Mouse (Mus musculus): ENCODE data around the gene Epb41l4b. TPM values are rescaled to one million over a fixed set of nuclear protein-coding genes. Genes with fewer than 3 reads are reported as not detected.

Epb41l4b gene
- polyA plus RNA-seq, 1 experiment from 2014 or later, result 3.1 TPM

GRCm38 (mm10) chr4:57111411-57111810 lies 31.8 kb downstream of the Epb41l4b start:
- Histone ChIP-seq H3K4me1 (ENCODE audit: control insufficient read depth, insufficient read depth, low read length) (peaks cover 7% of the 10 kb centered on the region; the same call in 1 of the 2 replicates), H3K9me3 (replicated peaks; ENCODE audit: control insufficient read depth, low read length, poor library complexity, severe bottlenecking) (no peaks in the 10 kb centered on the region), H3K27ac (ENCODE audit: low read length) (no peak overlapping the region), H3K4me2 (ENCODE audit: low read length) (no peak overlapping the region), H3K4me3 (ENCODE audit: low read depth, low read length) (no peak overlapping the region), H3K27me3 (ENCODE audit: control insufficient read depth, insufficient read depth, low read depth, low read length) (no peaks in the 10 kb centered on the region), H3K36me3 (ENCODE audit: control insufficient read depth, insufficient read depth, low read length) (no peaks in the 10 kb centered on the region), H3K9ac (ENCODE audit: low read depth, low read length) (no peak overlapping the region)
- WGBS, result 90% methylated on average over 4 of the region's 4 CpGs
- no peak for ATAC-seq

DNA sequence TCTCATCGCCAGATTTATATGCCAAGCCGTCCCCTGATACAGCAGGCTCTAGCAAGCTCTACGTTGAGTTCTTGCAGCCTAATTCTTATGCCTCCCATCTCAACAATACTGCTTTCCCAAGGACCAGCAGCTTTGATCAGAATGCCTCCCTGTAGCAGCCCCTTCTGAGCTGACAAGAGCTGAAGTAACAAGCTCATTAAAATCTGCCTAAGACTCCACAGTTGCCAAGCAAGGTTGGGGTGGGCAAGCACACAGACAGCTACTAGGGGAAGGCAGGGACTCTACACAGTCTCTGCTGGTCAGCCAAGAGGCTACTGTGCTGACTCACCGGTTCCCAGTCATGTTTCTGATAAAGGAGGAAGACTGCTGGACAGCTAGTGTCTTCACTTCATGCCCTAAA lies 33.7 kb downstream of the Epb41l4b start:
- peaks cover 4% of the 10 kb centered on the region for H3K4me1 ChIP-seq (ENCODE audit: control insufficient read depth, insufficient read depth, low read length)
- ATAC-seq, result peak; percentile 61
- H3K36me3 ChIP-seq (ENCODE audit: control insufficient read depth, insufficient read depth, low read length), result no peaks in the 10 kb centered on the region
- H3K9me3 ChIP-seq (replicated peaks; ENCODE audit: control insufficient read depth, low read length, poor library complexity, severe bottlenecking), result no peaks in the 10 kb centered on the region
- no peak overlapping the region for H3K9ac ChIP-seq (ENCODE audit: low read depth, low read length)
- 50% methylated on average over 4 of the region's 4 CpGs for WGBS
- no peak overlapping the region for H3K4me2 ChIP-seq (ENCODE audit: low read length)
- no peaks in the 10 kb centered on the region for H3K27me3 ChIP-seq (ENCODE audit: control insufficient read depth, insufficient read depth, low read depth, low read length)
- H3K27ac ChIP-seq (ENCODE audit: low read length), result peak overlapping the region; percentile 2; the same call in 1 of the 2 replicates
- H3K4me3 ChIP-seq (ENCODE audit: low read depth, low read length), result no peak overlapping the region

DNA sequence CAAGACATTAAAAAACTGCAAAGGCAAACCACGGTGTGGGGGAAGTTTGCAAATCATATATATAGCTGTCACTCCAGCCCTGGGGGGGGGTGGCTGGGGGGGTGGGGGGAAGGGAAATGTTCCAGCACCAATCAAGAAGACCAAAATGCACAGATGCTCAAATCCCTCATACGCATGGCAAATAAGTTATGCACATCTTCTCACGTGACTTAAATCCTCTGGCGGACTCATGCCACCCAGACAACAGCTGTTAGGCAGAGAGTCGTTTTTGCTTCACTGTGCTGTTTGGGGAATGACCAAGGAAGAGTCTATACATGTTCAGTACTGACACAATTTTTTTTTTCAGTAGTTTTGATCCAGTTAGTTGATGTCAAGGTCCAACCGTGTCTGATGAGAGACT lies 37.9 kb downstream of the Epb41l4b start:
- peaks cover 4% of the 10 kb centered on the region for H3K4me1 ChIP-seq (ENCODE audit: control insufficient read depth, insufficient read depth, low read length)
- ATAC-seq, result no peak
- H3K9ac ChIP-seq (ENCODE audit: low read depth, low read length), result no peak overlapping the region
- peaks cover 3% of the 10 kb centered on the region; the same call in 1 of the 2 replicates for H3K36me3 ChIP-seq (ENCODE audit: control insufficient read depth, insufficient read depth, low read length)
- no peak overlapping the region for H3K27ac ChIP-seq (ENCODE audit: low read length)
- H3K27me3 ChIP-seq (ENCODE audit: control insufficient read depth, insufficient read depth, low read depth, low read length), result no peaks in the 10 kb centered on the region
- H3K4me2 ChIP-seq (ENCODE audit: low read length), result no peak overlapping the region
- no peaks in the 10 kb centered on the region for H3K9me3 ChIP-seq (replicated peaks; ENCODE audit: control insufficient read depth, low read length, poor library complexity, severe bottlenecking)
- 54% methylated on average over 6 of the region's 6 CpGs for WGBS
- H3K4me3 ChIP-seq (ENCODE audit: low read depth, low read length), result no peak overlapping the region

- Histone ChIP-seq H3K36me3 (ENCODE audit: control insufficient read depth, insufficient read depth, low read length) (peaks cover 3% of the 10 kb centered on the region; the same call in 1 of the 2 replicates), H3K4me1 (ENCODE audit: control insufficient read depth, insufficient read depth, low read length) (no peaks in the 10 kb centered on the region; the same call in 1 of the 2 replicates), H3K9ac (ENCODE audit: low read depth, low read length) (no peak overlapping the region), H3K4me3 (ENCODE audit: low read depth, low read length) (no peak overlapping the region), H3K9me3 (replicated peaks; ENCODE audit: control insufficient read depth, low read length, poor library complexity, severe bottlenecking) (no peaks in the 10 kb centered on the region), H3K27ac (ENCODE audit: low read length) (no peak overlapping the region), H3K4me2 (ENCODE audit: low read length) (no peak overlapping the region), H3K27me3 (ENCODE audit: control insufficient read depth, insufficient read depth, low read depth, low read length) (no peaks in the 10 kb centered on the region)
- ATAC-seq, result no peak
- 31% methylated on average over 4 of the region's 5 CpGs for WGBS
Measured at GRCm38 (mm10) chr4:57103830-57104229, 39.4 kb downstream of the Epb41l4b start.

DNA sequence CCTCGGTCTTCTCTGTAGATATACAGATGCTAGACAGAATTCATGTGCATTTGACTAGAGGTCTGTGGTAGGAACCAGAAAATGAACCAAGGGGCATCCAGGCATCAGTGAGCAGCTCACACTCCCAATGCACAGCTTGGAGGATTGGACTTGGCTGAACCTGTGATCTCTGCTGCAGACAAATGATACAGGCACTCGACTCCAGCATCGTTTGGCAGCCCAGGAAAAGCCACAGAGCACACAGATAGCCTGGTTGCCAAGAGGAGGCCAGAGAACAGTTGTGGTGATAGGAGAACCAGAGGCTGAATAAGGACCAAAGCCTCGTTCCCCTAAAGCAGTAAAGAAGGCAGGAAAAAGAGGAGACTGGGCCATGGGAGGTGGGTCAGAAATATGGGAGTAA lies 42.1 kb downstream of the Epb41l4b start:
- Histone ChIP-seq H3K9me3 (replicated peaks; ENCODE audit: control insufficient read depth, low read length, poor library complexity, severe bottlenecking) (no peaks in the 10 kb centered on the region), H3K27me3 (ENCODE audit: control insufficient read depth, insufficient read depth, low read depth, low read length) (no peaks in the 10 kb centered on the region), H3K27ac (ENCODE audit: low read length) (no peak overlapping the region), H3K4me1 (ENCODE audit: control insufficient read depth, insufficient read depth, low read length) (peaks cover 2% of the 10 kb centered on the region; the same call in 1 of the 2 replicates), H3K36me3 (ENCODE audit: control insufficient read depth, insufficient read depth, low read length) (peaks cover 3% of the 10 kb centered on the region; the same call in 1 of the 2 replicates), H3K4me3 (ENCODE audit: low read depth, low read length) (no peak overlapping the region), H3K4me2 (ENCODE audit: low read length) (no peak overlapping the region), H3K9ac (ENCODE audit: low read depth, low read length) (no peak overlapping the region)
- WGBS, result 77% methylated on average over 4 of the region's 4 CpGs
- ATAC-seq, result no peak

DNA sequence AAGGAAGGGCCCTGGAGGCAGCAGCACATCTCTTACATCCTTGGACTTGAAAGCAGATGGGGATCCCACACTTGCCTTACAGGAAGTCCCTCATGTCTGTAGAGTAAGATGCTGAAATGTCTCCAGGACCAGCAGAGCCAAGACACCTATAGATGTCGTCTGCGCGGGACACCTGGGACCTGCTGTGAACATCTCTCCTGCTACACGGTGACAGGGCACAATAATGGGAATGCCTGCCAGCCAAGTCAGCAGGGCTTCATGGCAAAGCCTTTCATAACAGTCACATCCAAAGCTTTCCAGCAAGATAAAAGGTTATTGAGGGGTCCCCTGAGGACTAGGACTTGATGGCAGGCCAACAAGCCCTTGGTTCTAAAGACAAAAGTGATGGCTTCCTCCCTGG lies 45.8 kb downstream of the Epb41l4b start:
- no peak overlapping the region for H3K9ac ChIP-seq (ENCODE audit: low read depth, low read length)
- no peak overlapping the region for H3K4me3 ChIP-seq (ENCODE audit: low read depth, low read length)
- peaks cover 9% of the 10 kb centered on the region for H3K4me1 ChIP-seq (ENCODE audit: control insufficient read depth, insufficient read depth, low read length)
- ATAC-seq, result no peak
- H3K36me3 ChIP-seq (ENCODE audit: control insufficient read depth, insufficient read depth, low read length), result peaks cover 3% of the 10 kb centered on the region; the same call in 1 of the 2 replicates
- H3K9me3 ChIP-seq (replicated peaks; ENCODE audit: control insufficient read depth, low read length, poor library complexity, severe bottlenecking), result no peaks in the 10 kb centered on the region
- 88% methylated on average over 4 of the region's 4 CpGs for WGBS
- no peaks in the 10 kb centered on the region for H3K27me3 ChIP-seq (ENCODE audit: control insufficient read depth, insufficient read depth, low read depth, low read length)
- H3K27ac ChIP-seq (ENCODE audit: low read length), result no peak overlapping the region
- H3K4me2 ChIP-seq (ENCODE audit: low read length), result no peak overlapping the region

DNA sequence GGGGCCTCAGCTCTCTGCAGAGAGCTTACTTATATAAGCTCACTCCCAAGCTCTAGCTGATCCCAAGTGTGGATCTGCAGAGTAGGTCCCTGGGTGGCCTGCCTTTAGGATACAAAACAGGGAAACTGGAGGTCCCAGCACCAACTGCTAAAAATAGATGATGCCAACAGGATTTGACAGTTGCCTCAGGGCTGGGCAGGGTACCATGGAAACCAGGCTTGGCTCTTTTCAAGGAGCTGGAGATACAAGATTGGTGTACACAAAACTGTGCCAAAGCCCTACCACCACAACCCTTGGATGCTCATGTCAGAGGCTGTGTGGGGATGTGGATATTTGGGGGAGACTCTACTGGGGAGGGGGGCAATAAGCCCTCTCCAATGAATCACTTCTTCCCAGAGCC lies 47.7 kb downstream of the Epb41l4b start:
- H3K4me2 ChIP-seq (ENCODE audit: low read length), result no peak overlapping the region
- no peak overlapping the region; the same call in 1 of the 2 replicates for H3K27ac ChIP-seq (ENCODE audit: low read length)
- no peak overlapping the region for H3K4me3 ChIP-seq (ENCODE audit: low read depth, low read length)
- peaks cover 19% of the 10 kb centered on the region for H3K4me1 ChIP-seq (ENCODE audit: control insufficient read depth, insufficient read depth, low read length)
- H3K27me3 ChIP-seq (ENCODE audit: control insufficient read depth, insufficient read depth, low read depth, low read length), result no peaks in the 10 kb centered on the region
- 0 out of 2 replicates have a peak, but pooled peaks have one; percentile 15 for ATAC-seq
- no peaks in the 10 kb centered on the region for H3K9me3 ChIP-seq (replicated peaks; ENCODE audit: control insufficient read depth, low read length, poor library complexity, severe bottlenecking)
- H3K9ac ChIP-seq (ENCODE audit: low read depth, low read length), result no peak overlapping the region
- no peaks in the 10 kb centered on the region; the same call in 1 of the 2 replicates for H3K36me3 ChIP-seq (ENCODE audit: control insufficient read depth, insufficient read depth, low read length)

DNA sequence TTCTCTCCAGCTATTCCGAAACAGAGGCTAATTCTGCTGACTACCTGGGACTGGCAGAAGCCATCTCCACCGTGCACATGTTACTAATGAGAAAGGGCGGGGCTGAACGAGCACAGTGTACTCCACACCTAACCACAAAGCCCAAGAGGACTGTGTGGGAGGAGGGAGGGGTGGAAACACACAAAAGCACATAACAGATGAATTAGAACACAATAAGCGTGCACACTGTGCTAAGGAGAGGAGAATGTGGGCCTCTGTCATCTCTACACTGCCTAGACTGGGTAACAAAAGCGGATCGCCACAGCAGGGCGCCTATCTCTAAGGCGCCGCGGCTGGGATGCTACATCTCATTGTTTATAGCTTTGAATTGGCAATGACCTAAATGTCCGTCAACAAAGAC lies 51.9 kb downstream of the Epb41l4b start:
- H3K36me3 ChIP-seq (ENCODE audit: control insufficient read depth, insufficient read depth, low read length), result no peaks in the 10 kb centered on the region; the same call in 1 of the 2 replicates
- H3K4me2 ChIP-seq (ENCODE audit: low read length), result peak overlapping the region; percentile 17
- H3K4me3 ChIP-seq (ENCODE audit: low read depth, low read length), result no peak overlapping the region
- peak overlapping the region; percentile 82 for H3K27ac ChIP-seq (ENCODE audit: low read length)
- H3K4me1 ChIP-seq (ENCODE audit: control insufficient read depth, insufficient read depth, low read length), result peaks cover 19% of the 10 kb centered on the region
- WGBS, result 13% methylated on average over 12 of the region's 12 CpGs
- no peaks in the 10 kb centered on the region for H3K27me3 ChIP-seq (ENCODE audit: control insufficient read depth, insufficient read depth, low read depth, low read length)
- peak overlapping the region; percentile 31; the same call in 1 of the 2 replicates for H3K9ac ChIP-seq (ENCODE audit: low read depth, low read length)
- peak; percentile 87 for ATAC-seq
- no peaks in the 10 kb centered on the region for H3K9me3 ChIP-seq (replicated peaks; ENCODE audit: control insufficient read depth, low read length, poor library complexity, severe bottlenecking)

GRCm38 (mm10) chr4:57088301-57088700 lies 54.9 kb downstream of the Epb41l4b start:
- Histone ChIP-seq H3K4me1 (ENCODE audit: control insufficient read depth, insufficient read depth, low read length) (peaks cover 9% of the 10 kb centered on the region), H3K27ac (ENCODE audit: low read length) (no peak overlapping the region), H3K4me3 (ENCODE audit: low read depth, low read length) (no peak overlapping the region), H3K4me2 (ENCODE audit: low read length) (no peak overlapping the region), H3K9me3 (replicated peaks; ENCODE audit: control insufficient read depth, low read length, poor library complexity, severe bottlenecking) (no peaks in the 10 kb centered on the region), H3K27me3 (ENCODE audit: control insufficient read depth, insufficient read depth, low read depth, low read length) (no peaks in the 10 kb centered on the region), H3K36me3 (ENCODE audit: control insufficient read depth, insufficient read depth, low read length) (no peaks in the 10 kb centered on the region), H3K9ac (ENCODE audit: low read depth, low read length) (no peak overlapping the region)
- WGBS, result 68% methylated on average over 4 of the region's 4 CpGs
- ATAC-seq, result no peak
